15 mouse cellular contexts compared by ENCODE assay signal in the genomic region with DNA sequence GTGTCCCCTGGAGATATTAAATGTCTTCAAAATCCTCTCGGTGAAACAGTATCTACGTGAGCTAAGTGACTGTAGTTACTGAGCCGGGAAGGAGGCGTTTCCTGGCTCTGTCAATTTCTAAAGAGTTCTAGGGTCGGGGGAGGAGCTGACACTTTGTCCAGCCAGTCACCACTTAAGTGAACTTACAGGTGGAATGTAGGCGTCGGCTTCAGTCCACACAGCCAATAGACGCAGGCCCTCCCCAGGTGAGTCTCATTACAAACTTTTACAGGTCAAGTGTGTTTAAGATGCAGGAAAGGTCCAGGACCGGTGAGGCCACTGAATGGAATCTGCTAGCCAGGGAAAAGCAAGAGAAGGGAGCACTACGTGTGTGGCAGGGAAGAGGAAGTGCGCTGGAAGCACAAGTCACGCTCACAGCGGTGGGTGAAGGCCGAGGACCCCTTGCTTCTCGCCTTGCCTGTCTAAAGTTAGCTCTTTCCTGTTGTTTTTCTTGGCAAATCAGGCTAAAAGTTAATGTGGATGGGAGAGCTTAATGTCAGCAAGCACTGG.
DNase-seq lines count a peak whose midpoint lies in the region; ATAC-seq and TF ChIP-seq lines count a peak whose summit lies in the region.
"Had no signal": no experiment of that assay in that cellular context is flagged by ENCODE, and none has a peak within 500 bp of the region (broad histone marks: within the 10 kb centered on the region; RNA-seq: fewer than 3 reads in every experiment).

No protein-coding gene starts in this region.

- no peaks in the 10 kb centered on the region for H3K27me3 ChIP-seq in limb, embryonic 14.5 days (ENCODE audit: control insufficient read depth, insufficient read depth, low read length)
- H3K27me3 ChIP-seq in limb, embryonic 10.5 days (ENCODE audit: low read depth, poor library complexity, severe bottlenecking), result no peaks in the 10 kb centered on the region
- H3K27me3 ChIP-seq in stomach, embryonic 15.5 days (replicated peaks), result no peaks in the 10 kb centered on the region
- no peaks in the 10 kb centered on the region for H3K27me3 ChIP-seq in forebrain, embryonic 10.5 days (ENCODE audit: poor library complexity, severe bottlenecking)
- H3K27me3 ChIP-seq: CH12.LX; hindbrain, embryonic 13.5 days; megakaryocyte, embryonic 14.5 days had no signal

- H3K4me1 ChIP-seq in limb, embryonic 14.5 days (ENCODE audit: control insufficient read depth, insufficient read depth, low read length), result peaks cover 13% of the 10 kb centered on the region
- H3K4me1 ChIP-seq in limb, embryonic 10.5 days, result peaks cover 14% of the 10 kb centered on the region; the same call in 1 of the 2 replicates
- peaks cover 8% of the 10 kb centered on the region; the same call in 1 of the 2 replicates for H3K4me1 ChIP-seq in stomach, embryonic 15.5 days
- peaks cover 37% of the 10 kb centered on the region for H3K4me1 ChIP-seq in forebrain, embryonic 10.5 days
- H3K4me1 ChIP-seq: megakaryocyte, embryonic 14.5 days had no signal

- TF ChIP-seq POLR2A in limb, embryonic 14.5 days (IDR thresholded peaks at IDR 0.05; ENCODE audit: borderline replicate concordance, extremely low read depth, insufficient read depth, insufficient read length), result no peak

- H3K4me3 ChIP-seq in limb, embryonic 14.5 days (replicated peaks; ENCODE audit: low read length), result no peak overlapping the region
- no peak overlapping the region for H3K4me3 ChIP-seq in limb, embryonic 10.5 days
- no peak overlapping the region for H3K4me3 ChIP-seq in stomach, embryonic 15.5 days (replicated peaks)
- H3K4me3 ChIP-seq in forebrain, embryonic 10.5 days, result no peak overlapping the region
- H3K4me3 ChIP-seq: hindbrain, embryonic 13.5 days; left cerebral cortex, adult 2 months; megakaryocyte, embryonic 14.5 days had no signal

- no peak for DNase-seq in limb, embryonic 14.5 days (ENCODE audit: low spot score)
- no peak for DNase-seq in limb, embryonic 10.5 days (ENCODE audit: low spot score)
- DNase-seq in kidney, adult 11 months, result peak; percentile 43
- peak; percentile 75 to 83 for DNase-seq in lung, adult 18-20 months
- DNase-seq in cerebellum, adult 8-10 months, result no peak
- no peak for DNase-seq in left cerebral cortex, postnatal 14 days (ENCODE audit: low spot score in 2 of 2)
- DNase-seq in forebrain, embryonic 10.5 days (ENCODE audit: extremely low spot score, low spot score), result no peak
- DNase-seq: adrenal gland, postnatal 36 days; cerebellum, adult 9-10 months; right cerebral cortex, postnatal 14 days had no signal

- 34% methylated on average over 15 of the region's 15 CpGs for WGBS in limb, embryonic 14.5 days
- WGBS in limb, embryonic 10.5 days, result 46% methylated on average over 15 of the region's 15 CpGs
- 34% methylated on average over 15 of the region's 15 CpGs for WGBS in stomach, embryonic 15.5 days
- WGBS in forebrain, embryonic 10.5 days, result 46% methylated on average over 15 of the region's 15 CpGs

- no peak overlapping the region for H3K9ac ChIP-seq in limb, embryonic 14.5 days (ENCODE audit: low read depth, low read length, severe bottlenecking)
- H3K9ac ChIP-seq in stomach, embryonic 15.5 days, result no peak overlapping the region
- H3K9ac ChIP-seq: hindbrain, embryonic 13.5 days had no signal

- intact Hi-C loops in left cerebral cortex, postnatal 14 days (cut with DNase I), result loop anchor here (5.0 kb wide), 1 partner anchor 940 kb away; no protein-coding TSS in a partner anchor

- H3K27ac ChIP-seq in limb, embryonic 14.5 days (replicated peaks; ENCODE audit: low read depth, low read length), result peak overlapping the region; percentile 10; the same call in 1 of the 2 replicates
- no peak overlapping the region for H3K27ac ChIP-seq in limb, embryonic 10.5 days
- H3K27ac ChIP-seq in stomach, embryonic 15.5 days, result no peak overlapping the region
- no peak overlapping the region for H3K27ac ChIP-seq in forebrain, embryonic 10.5 days
- H3K27ac ChIP-seq: hindbrain, embryonic 13.5 days; left cerebral cortex, adult 2 months had no signal

- no peaks in the 10 kb centered on the region for H3K36me3 ChIP-seq in limb, embryonic 14.5 days (ENCODE audit: control insufficient read depth, insufficient read depth, low read length)
- H3K36me3 ChIP-seq in limb, embryonic 10.5 days, result no peaks in the 10 kb centered on the region
- H3K36me3 ChIP-seq in stomach, embryonic 15.5 days, result no peaks in the 10 kb centered on the region
- peaks cover 12% of the 10 kb centered on the region for H3K36me3 ChIP-seq in forebrain, embryonic 10.5 days (replicated peaks)

- 0 out of 2 replicates have a peak, but pooled peaks have one; percentile 12 for ATAC-seq in limb, embryonic 14.5 days (ENCODE audit: low FRiP score, low read depth)
- ATAC-seq in stomach, embryonic 15.5 days (ENCODE audit: insufficient read depth, low FRiP score, low read depth), result peak; percentile 43; the same call in 1 of the 2 replicates

- no peaks in the 10 kb centered on the region for H3K9me3 ChIP-seq in limb, embryonic 14.5 days (ENCODE audit: control insufficient read depth, low read length)
- no peaks in the 10 kb centered on the region for H3K9me3 ChIP-seq in limb, embryonic 10.5 days (replicated peaks)
- no peaks in the 10 kb centered on the region for H3K9me3 ChIP-seq in stomach, embryonic 15.5 days
- H3K9me3 ChIP-seq in forebrain, embryonic 10.5 days, result no peaks in the 10 kb centered on the region
- H3K9me3 ChIP-seq: hindbrain, embryonic 13.5 days had no signal

- H3K4me2 ChIP-seq in limb, embryonic 14.5 days (replicated peaks; ENCODE audit: low read depth, low read length, severe bottlenecking), result 0 out of 2 replicates have a peak overlapping the region, but pooled peaks have one; percentile 4
- no peak overlapping the region; the same call in 1 of the 2 replicates for H3K4me2 ChIP-seq in stomach, embryonic 15.5 days
- H3K4me2 ChIP-seq: hindbrain, embryonic 13.5 days had no signal

Comparison
In these comparisons a context has a peak if more than half of its experiments do, and no peak if none do; other contexts are left out.
1. DNase-seq: peak in kidney, adult 11 months (single experiment) and lung, adult 18-20 months (2 of 2); none in limb, embryonic 14.5 days (single experiment), limb, embryonic 10.5 days (single experiment), cerebellum, adult 8-10 months (single experiment), left cerebral cortex, postnatal 14 days (0 of 2) and forebrain, embryonic 10.5 days (single experiment).